ENCODE assay signal across 12 mouse cellular contexts in the genomic region with DNA sequence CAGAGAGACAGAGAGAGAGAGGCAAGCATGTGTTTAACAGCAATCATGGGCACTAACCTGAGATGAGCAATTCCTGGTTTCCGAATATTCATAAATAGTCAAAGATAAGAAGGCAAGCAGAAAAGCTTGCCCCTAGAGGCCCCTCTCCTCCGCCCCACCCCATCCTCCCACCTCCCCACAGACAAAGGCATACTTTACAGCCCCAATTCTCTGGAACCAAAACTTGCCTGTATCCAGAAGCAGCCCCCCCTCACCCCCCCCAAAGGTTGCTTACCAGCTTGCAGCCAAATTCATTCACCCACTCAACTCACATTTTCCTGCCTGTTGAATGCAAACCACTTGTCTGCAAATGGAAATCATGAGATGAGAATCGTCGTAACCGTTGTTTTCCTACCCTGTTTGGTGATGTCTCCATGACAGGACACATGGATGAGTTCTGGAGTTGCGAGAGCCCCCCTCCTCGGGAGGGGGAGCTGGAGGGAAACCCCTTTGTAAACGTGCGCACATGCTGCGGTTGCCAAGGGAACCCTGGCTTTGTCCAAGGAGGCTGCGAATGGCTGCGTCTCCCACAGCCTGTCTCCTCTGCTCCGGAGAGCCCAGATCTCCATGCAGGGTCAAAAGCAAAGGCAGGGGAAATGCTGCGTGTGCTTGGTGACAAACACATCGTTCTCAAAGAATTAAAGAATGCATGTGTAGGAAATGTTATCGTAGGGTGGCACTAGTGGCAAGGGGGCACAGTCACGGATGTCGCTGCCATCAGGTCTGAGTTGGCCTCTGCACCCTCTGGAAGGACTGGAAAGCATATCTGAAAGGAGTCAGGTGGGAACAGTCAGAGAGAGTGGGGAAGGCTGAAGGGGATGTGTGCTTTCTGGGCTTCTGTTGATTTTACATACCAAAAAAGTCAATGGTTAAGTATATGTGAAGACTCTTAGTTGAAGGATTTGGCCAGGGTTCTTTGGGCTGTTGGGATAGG.
DNase-seq lines count a peak whose midpoint lies in the region; ATAC-seq and TF ChIP-seq lines count a peak whose summit lies in the region.
"Had no signal": no experiment of that assay in that cellular context is flagged by ENCODE, and none has a peak within 500 bp of the region (broad histone marks: within the 10 kb centered on the region; RNA-seq: fewer than 3 reads in every experiment).

No protein-coding gene starts in this region.

- 0 out of 2 replicates have a peak overlapping the region, but pooled peaks have one; percentile 9 for H3K4me3 ChIP-seq in left cerebral cortex, adult 2 months
- no peak overlapping the region for H3K4me3 ChIP-seq in embryonic facial prominence, embryonic 13.5 days
- H3K4me3 ChIP-seq: embryonic facial prominence, embryonic 15.5 days; heart, embryonic 15.5 days; limb, embryonic 13.5 days had no signal

- WGBS in embryonic facial prominence, embryonic 13.5 days = 42% methylated on average over 18 of the region's 18 CpGs

- no peak overlapping the region for H3K9ac ChIP-seq in embryonic facial prominence, embryonic 13.5 days
- H3K9ac ChIP-seq: embryonic facial prominence, embryonic 15.5 days; heart, embryonic 15.5 days; limb, embryonic 13.5 days had no signal

- DNase-seq in left cerebral cortex, adult 2 months (ENCODE audit: extremely low spot score in 1 of 2, low spot score in 2 of 2) = peak in 1 of 2 experiments; percentile 15
- DNase-seq in left cerebral cortex, adult 11 months (ENCODE audit: low spot score) = no peak
- DNase-seq in left cerebral cortex, postnatal 25 days (ENCODE audit: low spot score in 2 of 2) = peak; percentile 13 to 14
- DNase-seq in retina, postnatal 1 day = peak; percentile 84
- DNase-seq in natural killer cell, adult 2 months (ENCODE audit: low spot score in 2 of 2) = no peak
- no peak for DNase-seq in spleen, postnatal 36 days (ENCODE audit: low spot score in 2 of 2)
- no peak for DNase-seq in kidney, adult 11 months
- DNase-seq: adrenal gland, adult 2 months had no signal

- no peak for TF ChIP-seq CTCF in left cerebral cortex, adult 2 months (IDR thresholded peaks at IDR 0.05)

- no peaks in the 10 kb centered on the region for H3K27me3 ChIP-seq in embryonic facial prominence, embryonic 13.5 days
- H3K27me3 ChIP-seq: embryonic facial prominence, embryonic 15.5 days had no signal

- peak overlapping the region; percentile 43 for H3K4me2 ChIP-seq in embryonic facial prominence, embryonic 13.5 days
- H3K4me2 ChIP-seq: embryonic facial prominence, embryonic 15.5 days; heart, embryonic 15.5 days; limb, embryonic 13.5 days had no signal

- ATAC-seq in embryonic facial prominence, embryonic 13.5 days (ENCODE audit: insufficient number of reproducible peaks, insufficient read depth, low FRiP score, low TSS enrichment, low read depth) = no peak

- intact Hi-C loops in left cerebral cortex, adult 2 months (cut with DNase I) = no loop called here
- intact Hi-C loops in left cerebral cortex, postnatal 25 days (cut with DNase I) = no loop called here

- H3K9me3 ChIP-seq in embryonic facial prominence, embryonic 13.5 days = no peaks in the 10 kb centered on the region
- H3K9me3 ChIP-seq: embryonic facial prominence, embryonic 15.5 days; heart, embryonic 15.5 days; limb, embryonic 13.5 days had no signal

- H3K27ac ChIP-seq in left cerebral cortex, adult 2 months = no peak overlapping the region
- no peak overlapping the region for H3K27ac ChIP-seq in embryonic facial prominence, embryonic 13.5 days
- H3K27ac ChIP-seq: embryonic facial prominence, embryonic 15.5 days; heart, embryonic 15.5 days; limb, embryonic 13.5 days had no signal

- peaks cover 14% of the 10 kb centered on the region for H3K4me1 ChIP-seq in embryonic facial prominence, embryonic 13.5 days
- H3K4me1 ChIP-seq: heart, embryonic 15.5 days had no signal

- no peaks in the 10 kb centered on the region for H3K36me3 ChIP-seq in embryonic facial prominence, embryonic 13.5 days
- H3K36me3 ChIP-seq: embryonic facial prominence, embryonic 15.5 days; heart, embryonic 15.5 days; limb, embryonic 13.5 days had no signal

Comparison
In these comparisons a context has a peak if more than half of its experiments do, and no peak if none do; other contexts are left out.
1. DNase-seq: peak in left cerebral cortex, postnatal 25 days (2 of 2) and retina, postnatal 1 day (single experiment); none in left cerebral cortex, adult 11 months (single experiment), natural killer cell, adult 2 months (0 of 2), spleen, postnatal 36 days (0 of 2) and kidney, adult 11 months (single experiment).